Mouse (Mus musculus) stomach, embryonic 14.5 days (tissue): Measurements from ENCODE around the gene Xrn2. TPM values are rescaled to one million over a fixed set of nuclear protein-coding genes. Genes with fewer than 3 reads are reported as not detected.

Experiments used
- ATAC-seq: fragments of 200-750 bp; cut with Nextera tagmentation; 2 replicates; pipeline ENCODE4 v1.8.0; 2017; ENCODE audit warnings: low read depth, moderate TSS enrichment; ENCODE audit not compliant: insufficient number of reproducible peaks, insufficient read depth, low FRiP score
- H3K27ac ChIP-seq: fragments of 300-500 bp; sonication (generic); 2 replicates; pipeline ENCODE4 v1.5.1; 2014; ENCODE audit warnings: mild to moderate bottlenecking, low read length, moderate library complexity, mixed read lengths
- H3K27me3 ChIP-seq: fragments of 300-500 bp; sonication (generic); 2 replicates; pipeline ENCODE4 v1.6.1; 2014; ENCODE audit warnings: low read length, control low read depth, mixed read lengths; ENCODE audit not compliant: control insufficient read depth, insufficient read depth
- H3K36me3 ChIP-seq: fragments of 300-500 bp; sonication (generic); 2 replicates; pipeline ENCODE4 v1.6.1; 2014; ENCODE audit warnings: mild to moderate bottlenecking, control low read depth, low read length, moderate library complexity, mixed read lengths; ENCODE audit not compliant: control insufficient read depth, insufficient read depth
- H3K4me1 ChIP-seq: fragments of 300-500 bp; sonication (generic); 2 replicates; pipeline ENCODE4 v1.6.1; 2014; ENCODE audit warnings: low read length, control low read depth, mixed read lengths; ENCODE audit not compliant: control insufficient read depth, insufficient read depth
- H3K4me2 ChIP-seq: fragments of 300-500 bp; sonication (generic); replicated peaks from 2 replicates; pipeline ENCODE4 v1.6.1; 2014; ENCODE audit warnings: low read depth, low read length, control low read depth
- H3K4me3 ChIP-seq: fragments of 300-500 bp; sonication (generic); 2 replicates; pipeline ENCODE4 v1.5.1; 2014; ENCODE audit warnings: low read depth, low read length, control low read depth
- H3K9ac ChIP-seq: fragments of 300-500 bp; sonication (generic); replicated peaks from 2 replicates; pipeline ENCODE4 v1.6.1; 2014; ENCODE audit warnings: low read depth, mild to moderate bottlenecking, control low read depth, low read length, moderate library complexity, mixed read lengths
- H3K9me3 ChIP-seq: fragments of 300-500 bp; sonication (generic); 2 replicates; pipeline ENCODE4 v1.6.1; 2016; ENCODE audit warnings: low read depth, low read length, control low read depth; ENCODE audit not compliant: control insufficient read depth
- WGBS: fragments of 180-500 bp; shearing (Covaris S2); extraction: QIAGEN DNeasy Blood & Tissue Kit; methylation state at CpG from one replicate; pipeline ENCODE4 v1.1.7; 2014; 5-methylcytosine and 5-hydroxymethylcytosine counted together
- polyA plus RNA-seq: library from polyadenylated mRNA; unstranded; fragments of >200 nt; fragmentation: Nextera tagmentation; extraction: Ambion mirVana; gene quantifications from 2 replicates; pipeline ENCODE4 v1.2.1, GENCODE M21; 2014

Xrn2 gene
- polyA plus RNA-seq, 1 experiment from 2014 or later: 92.3 TPM

- ATAC-seq: no peak
- Histone ChIP-seq H3K4me3 (no peak overlapping the region), H3K9me3 (no peaks in the 10 kb centered on the region), H3K27me3 (no peaks in the 10 kb centered on the region), H3K27ac (no peak overlapping the region), H3K4me1 (no peaks in the 10 kb centered on the region), H3K9ac (no peak overlapping the region), H3K36me3 (peaks cover 6% of the 10 kb centered on the region; the same call in 1 of the 2 replicates), H3K4me2 (no peak overlapping the region)
- 82% methylated on average over 4 of the region's 4 CpGs for WGBS
Observed at GRCm38 (mm10) chr2:147023560-147023959, 10.8 kb downstream of the Xrn2 start.

DNA sequence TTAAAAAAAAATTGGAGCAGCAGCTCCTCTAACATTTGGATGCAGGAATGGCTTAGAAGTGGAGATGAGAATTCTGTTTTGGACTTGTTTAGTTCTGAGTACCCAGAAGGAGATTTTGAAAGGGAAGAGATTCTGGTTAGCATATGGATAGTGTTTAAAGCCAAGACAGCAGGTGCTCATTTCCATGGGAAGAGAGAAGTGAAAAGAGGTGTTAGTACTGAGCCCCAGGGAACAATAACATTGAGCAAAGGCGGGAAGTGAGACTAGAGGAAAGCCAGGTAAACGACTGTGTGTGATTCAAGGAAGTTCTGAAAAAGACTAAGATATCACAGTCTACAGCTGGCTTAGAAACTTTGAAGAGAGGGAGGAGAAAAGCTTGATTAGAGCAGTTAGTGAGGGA is 20.3 kb downstream of the Xrn2 start:
- H3K4me3 ChIP-seq: no peak overlapping the region
- no peaks in the 10 kb centered on the region for H3K27me3 ChIP-seq
- WGBS: 63% methylated on average over 2 of the region's 2 CpGs
- peaks cover 33% of the 10 kb centered on the region for H3K36me3 ChIP-seq
- H3K9me3 ChIP-seq: no peaks in the 10 kb centered on the region
- no peak for ATAC-seq
- no peak overlapping the region for H3K27ac ChIP-seq
- H3K4me2 ChIP-seq: no peak overlapping the region
- no peaks in the 10 kb centered on the region for H3K4me1 ChIP-seq
- no peak overlapping the region for H3K9ac ChIP-seq

DNA sequence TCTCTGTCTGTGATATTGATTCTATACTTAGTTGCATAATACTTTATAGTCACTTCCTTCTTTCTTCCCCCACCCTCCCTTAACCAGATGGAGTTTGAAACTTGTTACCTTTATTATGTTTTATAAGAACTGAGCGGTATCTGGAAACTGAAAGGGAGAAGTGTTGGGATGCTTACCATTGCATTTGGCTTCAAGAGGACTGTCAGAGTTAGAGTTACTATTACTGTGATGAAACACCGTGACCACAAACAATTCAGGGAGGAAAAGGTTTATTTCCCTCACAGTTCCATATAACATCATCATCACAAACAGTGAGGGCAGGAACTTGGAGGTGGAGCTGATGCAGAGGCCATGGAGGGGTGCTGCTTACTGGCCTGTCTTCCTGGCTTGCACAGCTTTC is 23.1 kb downstream of the Xrn2 start:
- H3K9ac ChIP-seq: no peak overlapping the region
- no peak overlapping the region for H3K27ac ChIP-seq
- ATAC-seq: no peak
- H3K9me3 ChIP-seq: no peaks in the 10 kb centered on the region
- H3K27me3 ChIP-seq: no peaks in the 10 kb centered on the region
- H3K4me3 ChIP-seq: no peak overlapping the region
- H3K4me2 ChIP-seq: no peak overlapping the region
- H3K4me1 ChIP-seq: no peaks in the 10 kb centered on the region
- WGBS: 93% methylated on average over 2 of the region's 2 CpGs
- peaks cover 29% of the 10 kb centered on the region for H3K36me3 ChIP-seq

DNA sequence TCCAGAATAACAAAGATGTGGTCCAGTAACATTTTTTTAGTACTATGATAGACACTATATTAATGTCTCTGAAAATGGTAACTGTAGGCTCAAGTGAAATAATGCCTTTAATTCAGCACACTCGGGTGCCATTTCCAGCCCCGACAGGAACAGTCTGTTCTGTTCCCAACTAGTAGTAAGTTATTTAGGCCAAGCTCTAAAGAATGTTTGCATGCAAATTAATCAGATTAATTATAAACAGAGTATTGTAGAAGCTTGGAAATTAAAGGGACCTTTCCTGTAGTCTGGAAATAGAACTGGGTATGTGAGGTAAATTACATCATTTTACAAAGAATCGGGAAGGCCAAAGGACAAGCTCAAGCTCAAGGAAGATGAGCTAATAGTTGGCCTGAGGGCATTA is 34.3 kb downstream of the Xrn2 start:
- peaks cover 43% of the 10 kb centered on the region for H3K36me3 ChIP-seq
- no peak overlapping the region for H3K4me2 ChIP-seq
- no peak overlapping the region for H3K4me3 ChIP-seq
- ATAC-seq: no peak
- no peaks in the 10 kb centered on the region for H3K27me3 ChIP-seq
- no peaks in the 10 kb centered on the region for H3K9me3 ChIP-seq
- H3K27ac ChIP-seq: no peak overlapping the region
- no peaks in the 10 kb centered on the region for H3K4me1 ChIP-seq
- H3K9ac ChIP-seq: no peak overlapping the region
- 92% methylated on average over 3 of the region's 3 CpGs for WGBS

- WGBS: 88% methylated on average over 2 of the region's 2 CpGs
- no peak for ATAC-seq
- Histone ChIP-seq H3K4me3 (no peak overlapping the region), H3K27ac (no peak overlapping the region), H3K36me3 (peaks cover 46% of the 10 kb centered on the region), H3K9ac (no peak overlapping the region), H3K4me1 (no peaks in the 10 kb centered on the region), H3K4me2 (no peak overlapping the region), H3K9me3 (no peaks in the 10 kb centered on the region), H3K27me3 (no peaks in the 10 kb centered on the region)
Observed at GRCm38 (mm10) chr2:147053229-147053892, 40.6 kb downstream of the Xrn2 start.

DNA sequence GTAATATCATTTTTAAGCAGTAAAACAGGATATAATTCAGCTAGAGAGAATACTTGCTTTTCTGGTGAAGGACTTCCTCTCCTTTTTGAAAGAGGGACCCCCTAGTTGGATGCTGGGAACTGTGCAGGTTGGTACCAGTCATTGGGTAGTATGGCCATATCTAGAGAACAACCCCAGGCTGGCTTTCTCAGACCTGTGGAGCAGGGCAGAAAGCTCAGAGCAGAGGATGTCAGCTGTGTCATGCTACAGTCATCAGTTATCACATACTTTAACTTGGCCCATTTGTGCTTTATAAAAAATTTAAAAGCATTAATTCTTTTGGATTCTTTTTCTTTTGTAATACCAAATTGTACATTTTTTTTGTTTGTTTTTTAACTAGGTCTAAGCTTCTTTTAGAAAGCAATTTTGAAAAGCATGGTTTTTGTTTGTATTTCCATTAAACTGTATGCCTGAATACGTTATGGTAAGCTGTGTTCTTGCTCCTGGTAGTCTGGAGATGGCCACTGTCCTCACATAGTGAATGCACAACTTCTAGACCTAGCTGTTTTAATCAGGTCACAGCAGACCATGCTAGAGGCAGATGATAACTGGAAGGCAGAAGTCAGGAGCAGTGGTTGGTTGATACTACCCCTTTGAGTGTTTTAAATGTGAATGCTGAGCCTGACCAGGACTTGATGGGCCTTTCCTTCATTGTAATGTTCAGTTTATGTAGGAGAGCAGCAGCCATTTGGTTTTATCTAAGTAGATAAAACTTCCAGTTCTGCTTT is 54.9 kb downstream of the Xrn2 start:
- ATAC-seq: no peak
- no peak overlapping the region for H3K4me3 ChIP-seq
- no peaks in the 10 kb centered on the region for H3K9me3 ChIP-seq
- no peak overlapping the region for H3K27ac ChIP-seq
- WGBS: 86% methylated on average over 1 of the region's 1 CpGs
- peaks cover 19% of the 10 kb centered on the region for H3K36me3 ChIP-seq
- H3K4me2 ChIP-seq: no peak overlapping the region
- H3K27me3 ChIP-seq: no peaks in the 10 kb centered on the region
- H3K9ac ChIP-seq: no peak overlapping the region
- H3K4me1 ChIP-seq: no peaks in the 10 kb centered on the region

- Histone ChIP-seq H3K4me2 (no peak overlapping the region), H3K27ac (no peak overlapping the region), H3K4me3 (no peak overlapping the region), H3K27me3 (no peaks in the 10 kb centered on the region), H3K36me3 (peaks cover 13% of the 10 kb centered on the region), H3K4me1 (no peaks in the 10 kb centered on the region), H3K9me3 (no peaks in the 10 kb centered on the region), H3K9ac (no peak overlapping the region)
- WGBS: 81% methylated on average over 1 of the region's 1 CpGs
- ATAC-seq: no peak
Observed at GRCm38 (mm10) chr2:147069077-147069476, 56.3 kb downstream of the Xrn2 start.

DNA sequence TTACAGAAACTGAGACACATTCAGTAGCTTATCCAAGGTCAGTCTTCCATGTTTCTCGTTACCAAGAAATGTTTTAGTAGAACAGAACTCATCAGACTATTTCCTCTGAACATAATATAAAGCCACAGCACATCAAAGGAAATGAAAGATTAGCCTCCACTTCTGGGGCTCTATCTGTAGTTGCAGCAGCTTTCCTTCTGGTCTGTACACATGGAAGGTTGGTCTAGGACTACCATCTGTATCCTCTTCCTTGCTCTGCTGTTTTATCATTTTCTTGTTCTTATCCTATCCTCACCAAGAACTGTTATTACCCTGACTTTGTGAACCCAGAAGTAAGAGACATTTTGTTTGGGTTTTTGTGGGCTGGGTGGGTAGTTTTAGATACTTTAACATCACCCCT is 57.5 kb downstream of the Xrn2 start:
- ATAC-seq: no peak
- no peaks in the 10 kb centered on the region for H3K4me1 ChIP-seq
- H3K4me2 ChIP-seq: no peak overlapping the region
- no peak overlapping the region for H3K27ac ChIP-seq
- WGBS: 93% methylated on average over 1 of the region's 1 CpGs
- H3K4me3 ChIP-seq: no peak overlapping the region
- H3K9ac ChIP-seq: no peak overlapping the region
- H3K36me3 ChIP-seq: peaks cover 12% of the 10 kb centered on the region
- no peaks in the 10 kb centered on the region for H3K27me3 ChIP-seq
- H3K9me3 ChIP-seq: no peaks in the 10 kb centered on the region
